Mouse (Mus musculus) E14TG2a.4 (cell line): ENCODE data around the gene Ccl20.

ENCODE experiments used
- H3K27me3 ChIP-seq: 2 replicates; pipeline ENCODE4 v1.6.1; 2014; ENCODE audit warnings: low read length, control low read depth; ENCODE audit not compliant: insufficient read depth
- H3K36me3 ChIP-seq: 2 replicates; pipeline ENCODE4 v1.6.1; 2014; ENCODE audit warnings: low read length, control low read depth; ENCODE audit not compliant: insufficient read depth
- H3K4me1 ChIP-seq: replicated peaks from 2 replicates; pipeline ENCODE4 v1.6.1; 2014; ENCODE audit warnings: low read depth, low read length, control low read depth
- H3K4me3 ChIP-seq: replicated peaks from 2 replicates; pipeline ENCODE4 v1.5.1; 2014; ENCODE audit warnings: mild to moderate bottlenecking, low read length
- H3K9me3 ChIP-seq: 2 replicates; pipeline ENCODE4 v1.6.1; 2014; ENCODE audit warnings: low read length, control low read depth
- CTCF ChIP-seq: conservative IDR thresholded peaks from 2 replicates; pipeline ENCODE4 v1.5.1; 2014; ENCODE audit warnings: low read length
- NANOG ChIP-seq: IDR thresholded peaks from 2 replicates; pipeline ENCODE4 v1.6.1; 2014; ENCODE audit warnings: borderline replicate concordance, low read length, mixed read lengths
- POU5F1 ChIP-seq: IDR thresholded peaks from 2 replicates; pipeline ENCODE4 v1.6.1; 2014; ENCODE audit warnings: low read length, borderline replicate concordance

The Ccl20 gene

DNA sequence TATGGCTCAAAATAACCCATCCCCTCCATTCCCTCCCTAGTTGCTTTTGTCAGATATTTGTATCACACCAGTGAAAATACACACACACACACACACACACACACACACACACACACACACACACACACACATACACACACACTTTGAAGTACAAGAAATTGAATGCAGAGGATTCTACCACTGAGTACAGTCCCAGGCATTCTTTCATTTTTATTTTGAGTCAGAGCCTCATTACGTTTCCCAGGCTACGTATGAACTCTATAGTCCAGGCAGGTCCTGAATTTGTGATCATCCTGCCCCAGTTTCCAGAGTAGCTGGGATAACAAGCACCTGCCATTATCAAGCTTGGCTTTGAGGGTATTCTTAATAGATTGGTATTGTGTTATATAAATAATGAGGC, 17.4 kb upstream of the Ccl20 start:
- no peak for TF ChIP-seq CTCF
- no peak for TF ChIP-seq POU5F1
- TF ChIP-seq NANOG: no peak
- no peaks in the 10 kb centered on the region for H3K4me1 ChIP-seq
- H3K27me3 ChIP-seq: no peaks in the 10 kb centered on the region
- H3K9me3 ChIP-seq: no peaks in the 10 kb centered on the region
- H3K4me3 ChIP-seq: no peak overlapping the region
- no peaks in the 10 kb centered on the region for H3K36me3 ChIP-seq

DNA sequence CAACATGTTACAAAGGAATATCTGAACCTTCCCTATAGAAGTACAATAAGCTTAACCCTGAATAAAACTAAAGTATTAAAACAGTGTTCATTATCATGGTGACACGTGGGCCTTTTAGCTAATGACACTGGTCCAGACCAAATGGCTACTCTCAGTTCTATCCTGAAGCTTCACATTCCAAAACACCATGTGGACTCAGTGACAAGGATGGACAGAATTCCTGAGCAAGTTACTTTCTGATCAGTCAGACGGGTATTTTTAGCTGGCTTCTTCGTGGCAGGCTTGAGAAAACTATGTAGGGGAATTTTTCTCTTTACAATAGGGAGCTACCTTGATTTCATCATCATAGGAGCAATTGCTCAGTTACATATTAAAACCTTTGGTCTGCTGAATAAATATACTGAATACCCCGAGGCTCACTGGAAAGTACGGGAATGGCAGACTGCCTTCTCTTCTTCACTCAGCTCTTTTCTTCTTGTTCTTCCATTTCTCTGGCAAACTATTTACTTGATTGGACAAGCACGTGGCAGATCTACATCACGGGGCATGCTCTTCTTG, 16.9 kb upstream of the Ccl20 start:
- Histone ChIP-seq H3K4me3 (no peak overlapping the region), H3K36me3 (no peaks in the 10 kb centered on the region), H3K4me1 (no peaks in the 10 kb centered on the region), H3K9me3 (no peaks in the 10 kb centered on the region), H3K27me3 (no peaks in the 10 kb centered on the region)
- TF ChIP-seq POU5F1 (no peak), CTCF (no peak)

DNA sequence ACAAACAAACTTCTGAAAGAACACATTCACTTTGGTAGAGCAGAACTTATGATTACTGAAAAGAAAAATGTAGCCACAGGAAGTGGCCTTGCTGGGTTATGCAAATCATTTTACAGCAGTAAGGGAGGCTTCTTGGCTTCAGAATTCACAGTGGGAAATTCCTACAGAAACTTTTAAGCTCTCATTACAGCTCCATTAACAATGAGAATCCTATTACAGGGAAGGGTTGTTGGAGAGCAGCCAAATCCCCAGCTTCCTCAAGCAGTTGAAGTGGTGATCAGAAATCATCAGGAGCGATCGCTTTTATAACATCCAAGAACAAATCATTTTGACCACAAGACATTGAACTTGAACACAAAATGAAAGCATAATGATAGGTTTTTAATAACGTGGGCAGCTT, 14.7 kb upstream of the Ccl20 start:
- H3K27me3 ChIP-seq: no peaks in the 10 kb centered on the region
- H3K9me3 ChIP-seq: no peaks in the 10 kb centered on the region
- no peak for TF ChIP-seq CTCF
- no peak for TF ChIP-seq NANOG
- no peak for TF ChIP-seq POU5F1
- H3K4me3 ChIP-seq: no peak overlapping the region
- no peaks in the 10 kb centered on the region for H3K4me1 ChIP-seq
- no peaks in the 10 kb centered on the region for H3K36me3 ChIP-seq

DNA sequence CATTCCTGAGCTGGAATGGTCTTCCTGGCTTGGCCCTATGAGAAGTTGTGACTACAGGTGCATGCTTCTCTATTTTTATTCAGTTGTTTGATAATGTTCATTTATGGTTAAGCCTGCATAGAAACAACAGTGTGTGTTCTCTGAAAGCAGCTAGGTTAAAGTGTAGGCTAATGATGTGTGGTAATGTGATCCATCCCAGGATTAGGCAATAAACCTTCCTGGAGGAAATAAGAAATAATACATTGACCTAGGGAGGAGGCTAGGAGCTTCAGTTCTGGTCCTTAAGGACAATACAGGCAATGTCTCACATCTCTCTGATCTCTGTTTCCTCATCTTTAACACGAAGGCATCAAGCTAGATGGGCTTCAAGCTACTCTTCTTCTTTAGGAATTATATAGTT, 11.1 kb upstream of the Ccl20 start:
- Histone ChIP-seq H3K9me3 (no peaks in the 10 kb centered on the region), H3K4me3 (no peak overlapping the region), H3K27me3 (no peaks in the 10 kb centered on the region), H3K4me1 (no peaks in the 10 kb centered on the region), H3K36me3 (no peaks in the 10 kb centered on the region)
- TF ChIP-seq NANOG: no peak
- no peak for TF ChIP-seq POU5F1
- no peak for TF ChIP-seq CTCF

DNA sequence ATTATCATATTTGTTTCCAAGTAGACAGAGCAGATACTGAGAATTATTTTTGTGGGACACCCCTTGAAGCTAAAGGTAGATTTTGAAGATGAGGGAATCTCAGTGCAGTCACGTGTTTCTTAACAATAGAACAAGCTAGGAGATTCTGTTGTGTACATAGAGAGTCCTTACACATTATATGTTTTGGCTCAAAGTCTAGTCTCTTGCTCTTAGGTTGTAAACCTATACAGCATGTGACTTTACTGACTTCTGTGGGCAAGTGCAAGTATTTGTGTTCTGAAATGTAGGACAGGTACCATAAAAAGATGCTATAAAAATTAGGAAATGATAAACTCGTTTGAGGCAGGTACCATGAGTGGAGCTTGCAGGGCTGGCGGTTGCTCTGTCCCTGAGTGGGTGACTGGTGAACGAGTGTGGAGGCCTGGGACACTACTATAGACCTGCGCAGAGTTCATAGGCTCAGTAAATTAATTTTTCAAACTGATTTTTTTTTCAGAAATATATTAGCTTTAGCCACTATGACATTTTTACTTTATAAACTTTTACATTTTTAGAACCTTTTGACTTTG, 9.1 kb upstream of the Ccl20 start:
- no peaks in the 10 kb centered on the region for H3K36me3 ChIP-seq
- no peaks in the 10 kb centered on the region for H3K27me3 ChIP-seq
- H3K9me3 ChIP-seq: no peaks in the 10 kb centered on the region
- H3K4me1 ChIP-seq: no peaks in the 10 kb centered on the region
- no peak overlapping the region for H3K4me3 ChIP-seq
- TF ChIP-seq POU5F1 (no peak), NANOG (no peak), CTCF (no peak)

DNA sequence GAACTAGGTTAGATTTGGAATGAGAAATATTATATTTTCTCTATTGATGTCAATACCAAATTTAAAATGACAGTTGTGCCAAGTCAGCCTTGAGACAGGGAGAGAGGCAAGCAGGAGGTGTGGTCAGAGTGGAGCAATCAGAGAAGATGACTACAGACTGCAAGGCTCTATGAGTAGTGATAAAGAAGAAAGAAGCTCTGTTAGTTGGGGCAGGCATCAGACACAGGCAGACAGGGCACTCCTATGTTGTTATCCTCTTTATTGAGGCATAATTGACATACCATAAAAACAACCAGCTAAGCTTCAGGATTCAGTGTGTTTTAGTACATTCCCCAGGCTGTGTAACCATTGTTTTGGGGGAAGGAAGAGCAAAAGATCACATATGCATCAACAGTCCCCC, 5.6 kb upstream of the Ccl20 start:
- no peaks in the 10 kb centered on the region for H3K4me1 ChIP-seq
- no peak for TF ChIP-seq NANOG
- no peak for TF ChIP-seq CTCF
- TF ChIP-seq POU5F1: no peak
- H3K27me3 ChIP-seq: no peaks in the 10 kb centered on the region
- no peaks in the 10 kb centered on the region for H3K9me3 ChIP-seq
- H3K4me3 ChIP-seq: no peak overlapping the region
- H3K36me3 ChIP-seq: no peaks in the 10 kb centered on the region

DNA sequence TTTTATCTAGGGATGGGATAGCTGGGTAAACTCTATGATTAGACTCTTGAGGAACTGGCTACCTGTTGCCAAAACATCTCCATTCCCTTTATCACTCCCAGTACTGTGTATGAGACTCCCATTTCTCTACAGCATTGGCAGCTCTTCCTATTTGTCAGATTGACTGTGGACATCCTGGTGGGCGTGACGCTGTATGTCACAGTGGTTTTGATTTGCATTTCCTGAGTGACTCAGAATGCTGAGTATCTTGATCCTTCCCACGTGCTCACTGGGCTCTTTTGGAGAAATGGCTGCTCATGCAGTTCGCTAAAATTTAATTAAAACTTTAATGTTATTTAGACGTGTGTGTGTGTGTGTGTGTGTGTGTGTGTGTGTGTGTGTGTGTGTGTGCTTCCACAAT, 4.8 kb upstream of the Ccl20 start:
- Histone ChIP-seq H3K4me3 (no peak overlapping the region), H3K9me3 (no peaks in the 10 kb centered on the region), H3K36me3 (no peaks in the 10 kb centered on the region), H3K27me3 (no peaks in the 10 kb centered on the region), H3K4me1 (peaks cover 4% of the 10 kb centered on the region; the same call in 1 of the 2 replicates)
- TF ChIP-seq NANOG: no peak
- TF ChIP-seq CTCF: no peak
- TF ChIP-seq POU5F1: no peak

DNA sequence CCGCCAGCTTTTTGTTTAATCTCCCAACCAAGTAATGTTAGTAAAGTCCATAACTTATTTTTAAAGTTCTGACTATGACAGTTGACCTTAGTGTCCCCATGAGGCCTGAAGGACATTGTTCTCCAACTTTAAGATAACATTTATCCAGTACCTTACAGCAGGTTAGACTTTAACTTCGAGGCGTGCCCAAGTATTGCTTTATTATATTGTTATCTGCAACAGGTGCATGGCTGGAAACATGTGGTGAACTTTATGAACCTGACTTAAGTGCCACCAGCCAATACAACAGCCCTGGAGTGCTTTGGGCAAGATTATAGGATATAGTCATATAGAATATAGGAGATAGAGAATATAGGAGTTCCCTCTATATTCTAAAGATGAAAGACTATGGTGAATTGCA, 651 bp downstream of the Ccl20 start:
- Histone ChIP-seq H3K4me1 (peaks cover 6% of the 10 kb centered on the region; the same call in 1 of the 2 replicates), H3K27me3 (no peaks in the 10 kb centered on the region), H3K9me3 (no peaks in the 10 kb centered on the region), H3K36me3 (no peaks in the 10 kb centered on the region), H3K4me3 (no peak overlapping the region)
- no peak for TF ChIP-seq CTCF
- TF ChIP-seq NANOG: no peak
- TF ChIP-seq POU5F1: no peak

DNA sequence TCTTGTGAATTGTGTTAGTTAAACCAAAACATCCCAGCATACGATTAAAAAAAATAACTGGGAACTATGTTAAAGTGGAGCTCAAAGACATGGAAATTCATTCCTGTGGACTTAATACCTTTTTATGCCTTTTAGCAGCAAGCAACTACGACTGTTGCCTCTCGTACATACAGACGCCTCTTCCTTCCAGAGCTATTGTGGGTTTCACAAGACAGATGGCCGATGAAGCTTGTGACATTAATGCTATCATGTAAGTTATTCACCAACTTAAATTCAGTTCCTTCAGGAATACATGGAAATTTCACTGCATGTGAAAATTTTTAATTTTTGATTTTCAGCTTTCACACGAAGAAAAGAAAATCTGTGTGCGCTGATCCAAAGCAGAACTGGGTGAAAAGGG, 1.1 kb downstream of the Ccl20 start:
- TF ChIP-seq CTCF: no peak
- no peak for TF ChIP-seq NANOG
- Histone ChIP-seq H3K36me3 (no peaks in the 10 kb centered on the region), H3K9me3 (no peaks in the 10 kb centered on the region), H3K4me1 (peaks cover 6% of the 10 kb centered on the region; the same call in 1 of the 2 replicates), H3K27me3 (no peaks in the 10 kb centered on the region), H3K4me3 (no peak overlapping the region)

DNA sequence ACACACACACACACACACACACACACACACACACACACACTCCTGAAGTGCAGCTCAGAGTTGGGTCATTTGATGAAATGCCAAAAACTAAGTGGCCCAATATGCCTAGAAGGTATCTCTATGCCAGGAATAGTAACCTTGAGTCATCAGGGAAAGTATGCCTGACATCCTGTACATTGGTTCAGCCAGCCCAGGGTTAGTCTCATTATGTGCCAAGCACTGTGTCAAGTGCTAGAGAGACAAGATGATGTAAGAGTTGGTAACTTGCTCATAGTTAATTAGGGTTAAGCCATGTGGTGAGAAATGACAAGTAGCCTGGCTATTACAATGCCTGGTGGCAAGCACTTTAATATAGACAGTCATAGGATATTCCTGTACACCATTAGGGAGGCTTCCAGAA, 3.3 kb downstream of the Ccl20 start:
- Histone ChIP-seq H3K4me3 (no peak overlapping the region), H3K4me1 (peaks cover 6% of the 10 kb centered on the region; the same call in 1 of the 2 replicates), H3K27me3 (no peaks in the 10 kb centered on the region), H3K36me3 (no peaks in the 10 kb centered on the region), H3K9me3 (no peaks in the 10 kb centered on the region)
- TF ChIP-seq POU5F1: no peak
